Mouse (Mus musculus) liver, embryonic 16.5 days (tissue): ENCODE data around the gene Slc12a9. TPM values are rescaled to one million over a fixed set of nuclear protein-coding genes. Genes with fewer than 3 reads are reported as not detected.

Experiments
- ATAC-seq: fragments of 200-750 bp; cut with Nextera tagmentation; 2 replicates; pipeline ENCODE4 v1.8.0; 2017; ENCODE audit warnings: low read depth, mild to moderate bottlenecking, moderate number of reproducible peaks, moderate library complexity
- H3K27ac ChIP-seq: fragments of 300-500 bp; sonication (generic); 2 replicates; pipeline ENCODE4 v1.5.1; 2014; ENCODE audit warnings: mild to moderate bottlenecking, low read length
- H3K27me3 ChIP-seq: fragments of 300-500 bp; sonication (generic); 2 replicates; pipeline ENCODE4 v1.6.1; 2014; ENCODE audit warnings: low read depth, low read length, mixed read lengths; ENCODE audit not compliant: control insufficient read depth, insufficient read depth
- H3K36me3 ChIP-seq: fragments of 300-500 bp; sonication (generic); 2 replicates; pipeline ENCODE4 v1.6.1; 2014; ENCODE audit warnings: mild to moderate bottlenecking; ENCODE audit not compliant: control insufficient read depth, insufficient read depth
- H3K4me1 ChIP-seq: fragments of 300-500 bp; sonication (generic); 2 replicates; pipeline ENCODE4 v1.6.1; 2014; ENCODE audit warnings: low read depth, low read length, mixed read lengths; ENCODE audit not compliant: control insufficient read depth
- H3K4me2 ChIP-seq: fragments of 300-500 bp; sonication (generic); 2 replicates; pipeline ENCODE4 v1.6.1; 2014; ENCODE audit warnings: low read depth, low read length, mixed read lengths
- H3K4me3 ChIP-seq: fragments of 300-500 bp; sonication (generic); 2 replicates; pipeline ENCODE4 v1.5.1; 2014; ENCODE audit warnings: low read depth, mild to moderate bottlenecking, low read length
- H3K9ac ChIP-seq: fragments of 300-500 bp; sonication (generic); 2 replicates; pipeline ENCODE4 v1.6.1; 2014; ENCODE audit warnings: low read depth, low read length
- H3K9me3 ChIP-seq: fragments of 300-500 bp; sonication (generic); replicated peaks from 2 replicates; pipeline ENCODE4 v1.6.1; 2016; ENCODE audit warnings: low read length; ENCODE audit not compliant: control insufficient read depth
- WGBS: fragments of 180-500 bp; shearing (Covaris S2); extraction: QIAGEN DNeasy Blood & Tissue Kit; methylation state at CpG from one replicate; pipeline ENCODE4 v1.1.7; 2014; ENCODE audit not compliant: insufficient replicate concordance; 5-methylcytosine and 5-hydroxymethylcytosine counted together
- polyA plus RNA-seq: library from polyadenylated mRNA; unstranded; fragments of >200 nt; fragmentation: Nextera tagmentation; extraction: Ambion mirVana; gene quantifications from 2 replicates; pipeline ENCODE4 v1.2.1, GENCODE M21; 2015

Slc12a9 gene
- 2.8 and 3.0 TPM in 2 replicates for polyA plus RNA-seq

- under 1% methylated on average over 43 of the region's 44 CpGs for WGBS
- peak within 1 kb of the TSS; percentile 70 for H3K4me3 ChIP-seq
- H3K4me2 ChIP-seq: peak within 1 kb of the TSS; percentile 94
- peak within 1 kb of the TSS; percentile 65 for H3K9ac ChIP-seq
- peaks cover 18% of the 10 kb centered on the region for H3K4me1 ChIP-seq
- no peaks in the 10 kb centered on the region for H3K9me3 ChIP-seq
- H3K27me3 ChIP-seq: no peaks in the 10 kb centered on the region
- ATAC-seq: peak; percentile 85
- H3K27ac ChIP-seq: no peak within 1 kb of the TSS
- no peaks in the 10 kb centered on the region for H3K36me3 ChIP-seq
These were observed at the start of gene Slc12a9 for GRCm38 (mm10) chr5:137333512-137334174. Gene Slc12a9, minus strand, starts transcription at chr5:137333597.

- Histone ChIP-seq H3K9ac (no peak overlapping the region), H3K36me3 (no peaks in the 10 kb centered on the region), H3K4me1 (no peaks in the 10 kb centered on the region), H3K4me2 (no peak overlapping the region), H3K9me3 (no peaks in the 10 kb centered on the region), H3K27me3 (no peaks in the 10 kb centered on the region), H3K4me3 (no peak overlapping the region), H3K27ac (no peak overlapping the region)
- 38% methylated on average over 4 of the region's 4 CpGs for whole genome bisulfite sequencing
- ATAC-seq: no peak
These were observed 47.8 kb upstream of the Slc12a9 start for GRCm38 (mm10) chr5:137381152-137381551.

- no peak for ATAC-seq
- H3K27ac ChIP-seq: no peak overlapping the region
- no peak overlapping the region for H3K9ac ChIP-seq
- no peak overlapping the region for H3K4me3 ChIP-seq
- H3K36me3 ChIP-seq: peaks cover 3% of the 10 kb centered on the region; the same call in 1 of the 2 replicates
- WGBS: 34% methylated on average over 11 of the region's 15 CpGs
- H3K4me2 ChIP-seq: no peak overlapping the region
- H3K4me1 ChIP-seq: no peaks in the 10 kb centered on the region
- H3K27me3 ChIP-seq: no peaks in the 10 kb centered on the region
- no peaks in the 10 kb centered on the region for H3K9me3 ChIP-seq
These were observed 44.2 kb upstream of the Slc12a9 start for GRCm38 (mm10) chr5:137377603-137378002.

- no peak overlapping the region for H3K27ac ChIP-seq
- no peak for ATAC-seq
These were observed 43.8 kb upstream of the Slc12a9 start for GRCm38 (mm10) chr5:137377176-137377575.

GRCm38 (mm10) chr5:137376722-137377121, 43.3 kb upstream of the Slc12a9 start:
- no peak overlapping the region for H3K9ac ChIP-seq
- H3K4me3 ChIP-seq: no peak overlapping the region
- no peak overlapping the region for H3K4me2 ChIP-seq
- no peaks in the 10 kb centered on the region for H3K9me3 ChIP-seq
- H3K4me1 ChIP-seq: no peaks in the 10 kb centered on the region
- peaks cover 3% of the 10 kb centered on the region; the same call in 1 of the 2 replicates for H3K36me3 ChIP-seq
- H3K27me3 ChIP-seq: no peaks in the 10 kb centered on the region
- no peak for ATAC-seq
- H3K27ac ChIP-seq: no peak overlapping the region
- WGBS: 47% methylated on average over 9 of the region's 9 CpGs

More at GRCm38 (mm10) chr5:137377176-137377575, 43.8 kb upstream of the Slc12a9 start:
- WGBS: 22% methylated on average over 10 of the region's 11 CpGs
- Histone ChIP-seq H3K27me3 (no peaks in the 10 kb centered on the region), H3K4me3 (no peak overlapping the region), H3K9ac (no peak overlapping the region), H3K4me2 (no peak overlapping the region), H3K9me3 (no peaks in the 10 kb centered on the region), H3K4me1 (no peaks in the 10 kb centered on the region), H3K36me3 (peaks cover 3% of the 10 kb centered on the region; the same call in 1 of the 2 replicates)

GRCm38 (mm10) chr5:137376198-137376597, 42.8 kb upstream of the Slc12a9 start:
- Histone ChIP-seq H3K4me3 (no peak overlapping the region), H3K4me1 (no peaks in the 10 kb centered on the region), H3K36me3 (peaks cover 3% of the 10 kb centered on the region; the same call in 1 of the 2 replicates), H3K9me3 (no peaks in the 10 kb centered on the region), H3K9ac (no peak overlapping the region), H3K4me2 (no peak overlapping the region), H3K27me3 (no peaks in the 10 kb centered on the region), H3K27ac (no peak overlapping the region)
- 34% methylated on average over 7 of the region's 7 CpGs for WGBS
- no peak for ATAC-seq

- no peaks in the 10 kb centered on the region for H3K27me3 ChIP-seq
- no peak overlapping the region for H3K4me3 ChIP-seq
- no peaks in the 10 kb centered on the region for H3K4me1 ChIP-seq
- H3K9me3 ChIP-seq: no peaks in the 10 kb centered on the region
- no peak overlapping the region for H3K27ac ChIP-seq
- ATAC-seq: no peak
- no peak overlapping the region for H3K9ac ChIP-seq
- no peak overlapping the region for H3K4me2 ChIP-seq
- H3K36me3 ChIP-seq: peaks cover 3% of the 10 kb centered on the region; the same call in 1 of the 2 replicates
- WGBS: 52% methylated on average over 2 of the region's 2 CpGs
These were observed 42.2 kb upstream of the Slc12a9 start for GRCm38 (mm10) chr5:137375627-137376026.

GRCm38 (mm10) chr5:137374521-137375080, 41.2 kb upstream of the Slc12a9 start:
- Histone ChIP-seq H3K9ac (no peak overlapping the region), H3K27me3 (no peaks in the 10 kb centered on the region), H3K4me2 (no peak overlapping the region), H3K9me3 (no peaks in the 10 kb centered on the region), H3K4me3 (no peak overlapping the region), H3K27ac (no peak overlapping the region), H3K36me3 (peaks cover 3% of the 10 kb centered on the region; the same call in 1 of the 2 replicates), H3K4me1 (no peaks in the 10 kb centered on the region)
- WGBS: 52% methylated on average over 4 of the region's 4 CpGs
- no peak for ATAC-seq

GRCm38 (mm10) chr5:137373371-137373950, 40.1 kb upstream of the Slc12a9 start:
- 58% methylated on average over 12 of the region's 12 CpGs for WGBS
- Histone ChIP-seq H3K27me3 (no peaks in the 10 kb centered on the region), H3K27ac (no peak overlapping the region), H3K9me3 (no peaks in the 10 kb centered on the region), H3K36me3 (peaks cover 3% of the 10 kb centered on the region), H3K9ac (no peak overlapping the region), H3K4me3 (no peak overlapping the region), H3K4me1 (no peaks in the 10 kb centered on the region), H3K4me2 (no peak overlapping the region)
- ATAC-seq: no peak
